Mouse (Mus musculus) CH12.LX (cell line): ENCODE measurements around the gene Ostm1. TPM values are rescaled to one million over a fixed set of nuclear protein-coding genes. Genes with fewer than 3 reads are reported as not detected.

ENCODE experiments used
- DNase-seq: peaks from one replicate; pipeline ENCODE4 v3.0.0-alpha.2; 2013; ENCODE audit errors: extremely low read depth
- H3K27ac ChIP-seq: 2 replicates; pipeline ENCODE4 v1.5.1; 2012; ENCODE audit warnings: low read depth, mild to moderate bottlenecking, control low read depth, moderate library complexity; ENCODE audit not compliant: insufficient read depth
- H3K27me3 ChIP-seq: replicated peaks from 2 replicates; pipeline ENCODE3; 2012; ENCODE audit warnings: inconsistent platforms
- H3K36me3 ChIP-seq, 2 experiments: replicated peaks in 1 of 2; 2 replicates each; pipeline versions ENCODE3 to v1.6.1; 2012; ENCODE audit warnings: inconsistent platforms in 1 of 2, low read length in 1 of 2, mild to moderate bottlenecking in 1 of 2, mixed read lengths in 1 of 2, moderate library complexity in 1 of 2; ENCODE audit not compliant: control insufficient read depth in 1 of 2, insufficient read depth in 1 of 2
- H3K4me1 ChIP-seq, 2 experiments: 2 replicates each; pipeline ENCODE4 v1.6.1; 2012; ENCODE audit warnings: inconsistent platforms in 1 of 2, moderate library complexity in 1 of 2; ENCODE audit not compliant: insufficient read depth in 2 of 2, control insufficient read depth in 1 of 2
- H3K4me2 ChIP-seq: 2 replicates; pipeline ENCODE4 v1.6.1; 2012; ENCODE audit warnings: low read depth, mild to moderate bottlenecking, control low read depth; ENCODE audit not compliant: poor library complexity, insufficient read depth, severe bottlenecking
- H3K4me3 ChIP-seq, 3 experiments: fragments of 150-350 bp in 1 of 3; sonication (generic) in 1 of 3; replicated peaks in 1 of 3; 2 replicates each; pipeline versions ENCODE3 to v1.5.1; 2011 to 2012; ENCODE audit warnings: low read depth in 2 of 3, low read length in 2 of 3, mild to moderate bottlenecking in 2 of 3, moderate library complexity in 2 of 3, control low read depth in 1 of 3, improper control_type of control experiment in 1 of 3, inconsistent platforms in 1 of 3, mixed read lengths in 1 of 3; ENCODE audit not compliant: poor library complexity in 1 of 3
- H3K79me2 ChIP-seq: replicated peaks from 2 replicates; pipeline ENCODE4 v1.6.1; 2012; ENCODE audit warnings: mild to moderate bottlenecking, moderate library complexity; ENCODE audit not compliant: control insufficient read depth, poor library complexity, insufficient read depth, severe bottlenecking; ENCODE audit errors: extremely low read depth
- H3K9ac ChIP-seq: 2 replicates; pipeline ENCODE4 v1.6.1; 2012; ENCODE audit warnings: low read depth, mild to moderate bottlenecking, control low read depth, moderate library complexity; ENCODE audit not compliant: insufficient read depth
- H3K9me3 ChIP-seq: replicated peaks from 2 replicates; pipeline ENCODE3; 2012; ENCODE audit warnings: low read length, inconsistent platforms, mixed read lengths
- BHLHE40 ChIP-seq: IDR thresholded peaks from 2 replicates; pipeline ENCODE4 v1.6.1; 2011; ENCODE audit warnings: mild to moderate bottlenecking, low read depth, low read length, improper control_type of control experiment
- CHD1 ChIP-seq: IDR thresholded peaks from 2 replicates; pipeline ENCODE4 v1.6.1; 2012; ENCODE audit warnings: low read depth, low read length, improper control_type of control experiment, inconsistent platforms
- CHD2 ChIP-seq: IDR thresholded peaks from 2 replicates; pipeline ENCODE4 v1.6.1; 2011; ENCODE audit warnings: low read length, improper control_type of control experiment
- E2F4 ChIP-seq: IDR thresholded peaks from 2 replicates; pipeline ENCODE4 v1.6.1; 2011; ENCODE audit warnings: low read depth, low read length, improper control_type of control experiment; ENCODE audit not compliant: insufficient replicate concordance
- ELF1 ChIP-seq: IDR thresholded peaks from 2 replicates; pipeline ENCODE4 v1.6.1; 2014; ENCODE audit warnings: low read depth, mild to moderate bottlenecking, inconsistent platforms, low read length, improper control_type of control experiment
- ETS1 ChIP-seq: conservative IDR thresholded peaks from 2 replicates; pipeline ENCODE4 v1.6.1; 2012; ENCODE audit warnings: low read depth, mild to moderate bottlenecking, inconsistent platforms, low read length, improper control_type of control experiment, moderate library complexity
- GABPA ChIP-seq: IDR thresholded peaks from 2 replicates; pipeline ENCODE4 v1.6.1; 2012; ENCODE audit warnings: low read depth, low read length, improper control_type of control experiment, inconsistent platforms; ENCODE audit not compliant: insufficient replicate concordance
- HCFC1 ChIP-seq: IDR thresholded peaks from 2 replicates; pipeline ENCODE4 v1.6.1; 2012; ENCODE audit warnings: low read depth, mild to moderate bottlenecking, inconsistent platforms, low read length, improper control_type of control experiment
- IRF4 ChIP-seq: IDR thresholded peaks from 2 replicates; pipeline ENCODE4 v1.6.1; 2014; ENCODE audit warnings: low read depth, mild to moderate bottlenecking, inconsistent platforms, low read length, improper control_type of control experiment
- JUN ChIP-seq: IDR thresholded peaks from 2 replicates; pipeline ENCODE4 v1.6.1; 2011; ENCODE audit warnings: low read depth, mild to moderate bottlenecking, low read length, improper control_type of control experiment, moderate library complexity; ENCODE audit not compliant: insufficient read depth
- JUND ChIP-seq: conservative IDR thresholded peaks from 2 replicates; pipeline ENCODE4 v1.6.1; 2011; ENCODE audit warnings: low read depth, low read length, improper control_type of control experiment
- KAT2A ChIP-seq: IDR thresholded peaks from 2 replicates; pipeline ENCODE4 v1.6.1; 2012; ENCODE audit warnings: low read length, improper control_type of control experiment, inconsistent platforms; ENCODE audit not compliant: insufficient replicate concordance
- MAFK ChIP-seq: IDR thresholded peaks from 2 replicates; pipeline ENCODE4 v1.6.1; 2011; ENCODE audit warnings: low read length, improper control_type of control experiment; ENCODE audit not compliant: insufficient replicate concordance
- MAX ChIP-seq: IDR thresholded peaks from 2 replicates; pipeline ENCODE4 v1.6.1; 2011; ENCODE audit warnings: low read length, improper control_type of control experiment
- MAZ ChIP-seq: IDR thresholded peaks from 2 replicates; pipeline ENCODE4 v1.6.1; 2012; ENCODE audit warnings: low read depth, mild to moderate bottlenecking, inconsistent platforms, low read length, improper control_type of control experiment, moderate library complexity
- MYC ChIP-seq: IDR thresholded peaks from 2 replicates; pipeline ENCODE4 v1.6.1; 2011; ENCODE audit warnings: low read depth, mild to moderate bottlenecking, improper control_type of control experiment, low read length
- NELFE ChIP-seq: IDR thresholded peaks from 2 replicates; pipeline ENCODE4 v1.6.1; 2011; ENCODE audit warnings: low read depth, low read length, improper control_type of control experiment
- PAX5 ChIP-seq: IDR thresholded peaks from 2 replicates; pipeline ENCODE4 v1.6.1; 2012; ENCODE audit warnings: low read length, inconsistent platforms, mixed read lengths
- POLR2A ChIP-seq: IDR thresholded peaks from 2 replicates; pipeline ENCODE4 v1.6.1; 2011; ENCODE audit warnings: low read depth, mild to moderate bottlenecking, improper control_type of control experiment, low read length
- RCOR1 ChIP-seq: conservative IDR thresholded peaks from 2 replicates; pipeline ENCODE4 v1.6.1; 2012; ENCODE audit warnings: low read depth, mild to moderate bottlenecking, inconsistent platforms, low read length, improper control_type of control experiment
- SIN3A ChIP-seq: IDR thresholded peaks from 2 replicates; pipeline ENCODE4 v1.6.1; 2012; ENCODE audit warnings: low read length, improper control_type of control experiment, inconsistent platforms
- SMC3 ChIP-seq: IDR thresholded peaks from 2 replicates; pipeline ENCODE4 v1.6.1; 2011; ENCODE audit warnings: low read depth, low read length, improper control_type of control experiment
- TBP ChIP-seq: conservative IDR thresholded peaks from 2 replicates; pipeline ENCODE4 v1.6.1; 2011; ENCODE audit warnings: low read depth, low read length, improper control_type of control experiment
- USF1 ChIP-seq: IDR thresholded peaks from 2 replicates; pipeline ENCODE4 v1.6.1; 2014; ENCODE audit warnings: low read depth, mild to moderate bottlenecking, inconsistent platforms, low read length, improper control_type of control experiment
- USF2 ChIP-seq: conservative IDR thresholded peaks from 2 replicates; pipeline ENCODE4 v1.6.1; 2011; ENCODE audit warnings: low read depth, low read length, improper control_type of control experiment
- ZC3H11A ChIP-seq: IDR thresholded peaks from 2 replicates; pipeline ENCODE4 v1.6.1; 2012; ENCODE audit warnings: low read depth, mild to moderate bottlenecking, inconsistent platforms, low read length, improper control_type of control experiment
- ZKSCAN1 ChIP-seq: IDR thresholded peaks from 2 replicates; pipeline ENCODE4 v1.6.1; 2012; ENCODE audit warnings: low read depth, inconsistent platforms, low read length, improper control_type of control experiment, borderline replicate concordance
- ZNF384 ChIP-seq: IDR thresholded peaks from 2 replicates; pipeline ENCODE4 v1.6.1; 2012; ENCODE audit warnings: low read depth, low read length, improper control_type of control experiment, inconsistent platforms
- dilution Hi-C: fragments of 300-500 bp; cut with MboI; formaldehyde crosslinking; loops from 2 replicates; pipeline ENCODE4 v1.14.3; 2020; ENCODE audit warnings: low sequenced_read_pairs; ENCODE audit not compliant: extremely low pct_unique_long_range_greater_than_20kb, extremely low pct_ligation_motif_present
- in situ Hi-C: fragments of 300-500 bp; cut with MboI; formaldehyde crosslinking; loops from 3 replicates; pipeline ENCODE4 v1.14.3; 2019; ENCODE audit warnings: low sequenced_read_pairs, low pct_ligation_motif_present, low pct_unique_long_range_greater_than_20kb, mixed read lengths
- polyA plus RNA-seq: library from polyadenylated mRNA; unstranded; fragments of >175 nt; gene quantifications from 2 replicates; pipeline ENCODE4 v1.2.1, GENCODE M21; 2012; ENCODE audit warnings: low read depth; ENCODE audit not compliant: insufficient read length
- total RNA-seq, 2 experiments: library from RNA; depleted of rRNA; stranded (reverse); fragments of 300-350 nt in 1 of 2; fragments of >200 nt in 1 of 2; gene quantifications; 2 replicates each; pipeline ENCODE4 v1.2.3; 2012 to 2014

Ostm1 gene
- total and polyA plus RNA-seq, 3 experiments = 19.4 to 30.2 (median 19.4) TPM

GRCm38 (mm10) chr10:42672798-42673197, 89.2 kb downstream of the Ostm1 start:
- Histone ChIP-seq H3K27ac (no peak overlapping the region), H3K4me3 (no peak overlapping the region), H3K79me2 (no peaks in the 10 kb centered on the region), H3K36me3 (no peaks in the 10 kb centered on the region), H3K4me1 (peaks cover 0 to 2% of the 10 kb centered on the region in 2 experiments; a peak in 1 of 4 replicates), H3K4me2 (no peak overlapping the region), H3K27me3 (no peaks in the 10 kb centered on the region), H3K9ac (no peak overlapping the region), H3K9me3 (peaks cover 13% of the 10 kb centered on the region)
- in situ Hi-C loops (no loop called here), dilution Hi-C loops (no loop called here)
- no peak for DNase-seq
- TF ChIP-seq CHD2 (no peak), E2F4 (no peak), USF1 (no peak), ETS1 (no peak), USF2 (no peak), PAX5 (no peak), ZKSCAN1 (no peak), POLR2A (no peak), ZNF384 (no peak), KAT2A (no peak), NELFE (no peak), GABPA (no peak), BHLHE40 (no peak), IRF4 (no peak), ZC3H11A (no peak), JUND (no peak), CHD1 (no peak), MAFK (no peak), SMC3 (no peak), MYC (no peak)

- Histone ChIP-seq H3K27ac (no peak overlapping the region), H3K4me1 (peaks cover 5 to 6% of the 10 kb centered on the region in 2 experiments), H3K36me3 (no peaks in the 10 kb centered on the region), H3K9me3 (peaks cover 6% of the 10 kb centered on the region), H3K27me3 (no peaks in the 10 kb centered on the region), H3K4me3 (no peak overlapping the region), H3K9ac (no peak overlapping the region), H3K4me2 (no peak overlapping the region), H3K79me2 (peaks cover 3% of the 10 kb centered on the region; the same call in 1 of the 2 replicates)
- in situ Hi-C loops (no loop called here), dilution Hi-C loops (no loop called here)
- DNase-seq = no peak
- TF ChIP-seq MAZ = no peak
- no peak for TF ChIP-seq HCFC1
- TF ChIP-seq ELF1 = no peak
- no peak for TF ChIP-seq TBP
- no peak for TF ChIP-seq MYC
- no peak for TF ChIP-seq MAX
- TF ChIP-seq MAFK = no peak
- TF ChIP-seq ZKSCAN1 = no peak
- no peak for TF ChIP-seq RCOR1
- TF ChIP-seq JUN = no peak
- TF ChIP-seq SIN3A = no peak
- no peak for TF ChIP-seq CHD2
- no peak for TF ChIP-seq NELFE
- no peak for TF ChIP-seq BHLHE40
- TF ChIP-seq IRF4 = no peak
- no peak for TF ChIP-seq PAX5
Observed at GRCm38 (mm10) chr10:42675571-42675970, 91.9 kb downstream of the Ostm1 start.
